Mouse (Mus musculus): ENCODE data around the gene Mt1. TPM values are rescaled to one million over a fixed set of nuclear protein-coding genes. Genes with fewer than 3 reads are reported as not detected.

Mt1 gene
- polyA plus RNA-seq, 1 experiment from 2014 or later = 219 TPM

Other genes starting within 250 kb of the Mt1 start
- 36.7 and 39.1 TPM in 2 replicates for gene Amfr, start 166.2 kb upstream of the Mt1 start, polyA plus RNA-seq (2016; fragmentation: Nextera tagmentation; extraction: Ambion mirVana)
- 192 and 193 TPM in 2 replicates for gene Nudt21, start 142.1 kb upstream of the Mt1 start, polyA plus RNA-seq (2016; fragmentation: Nextera tagmentation; extraction: Ambion mirVana)
- gene Ogfod1, start 141.9 kb upstream of the Mt1 start, polyA plus RNA-seq (2016; fragmentation: Nextera tagmentation; extraction: Ambion mirVana) = 13.5 and 14.4 TPM in 2 replicates
- gene Bbs2, start 80.2 kb upstream of the Mt1 start, polyA plus RNA-seq (2016; fragmentation: Nextera tagmentation; extraction: Ambion mirVana) = 18.3 and 19.7 TPM in 2 replicates
- gene Mt4, start 41.9 kb upstream of the Mt1 start, polyA plus RNA-seq (2016; fragmentation: Nextera tagmentation; extraction: Ambion mirVana) = not detected in 2 replicates
- 20.7 and 21.5 TPM in 2 replicates for gene Mt3, start 26.5 kb upstream of the Mt1 start, polyA plus RNA-seq (2016; fragmentation: Nextera tagmentation; extraction: Ambion mirVana)
- 55.1 and 68.7 TPM in 2 replicates for gene Mt2, start 6.4 kb upstream of the Mt1 start, polyA plus RNA-seq (2016; fragmentation: Nextera tagmentation; extraction: Ambion mirVana)
- gene Nup93, start 35.5 kb downstream of the Mt1 start, polyA plus RNA-seq (2016; fragmentation: Nextera tagmentation; extraction: Ambion mirVana) = 155 and 164 TPM in 2 replicates
- not detected in 2 replicates for gene Slc12a3, start 150.1 kb downstream of the Mt1 start, polyA plus RNA-seq (2016; fragmentation: Nextera tagmentation; extraction: Ambion mirVana)
- 44.9 and 53.0 TPM in 2 replicates for gene Herpud1, start 207.4 kb downstream of the Mt1 start, polyA plus RNA-seq (2016; fragmentation: Nextera tagmentation; extraction: Ambion mirVana)

All from forebrain, embryonic 10.5 days (tissue).